Mouse (Mus musculus) G1E (cell line): ENCODE results near the gene Zic5.

Experiments used
- CTCF ChIP-seq: IDR thresholded peaks from 2 replicates; pipeline ENCODE4 v1.5.1; 2012; ENCODE audit warnings: low read depth, low read length, inconsistent platforms, mixed read lengths
- GATA1 ChIP-seq: IDR thresholded peaks from 2 replicates; pipeline ENCODE4 v1.6.1; 2012; ENCODE audit warnings: borderline replicate concordance, low read length, inconsistent platforms, mixed read lengths
- GATA2 ChIP-seq: IDR thresholded peaks from 2 replicates; pipeline ENCODE4 v1.6.1; 2012; ENCODE audit warnings: low read depth, low read length, inconsistent platforms, borderline replicate concordance

DNA sequence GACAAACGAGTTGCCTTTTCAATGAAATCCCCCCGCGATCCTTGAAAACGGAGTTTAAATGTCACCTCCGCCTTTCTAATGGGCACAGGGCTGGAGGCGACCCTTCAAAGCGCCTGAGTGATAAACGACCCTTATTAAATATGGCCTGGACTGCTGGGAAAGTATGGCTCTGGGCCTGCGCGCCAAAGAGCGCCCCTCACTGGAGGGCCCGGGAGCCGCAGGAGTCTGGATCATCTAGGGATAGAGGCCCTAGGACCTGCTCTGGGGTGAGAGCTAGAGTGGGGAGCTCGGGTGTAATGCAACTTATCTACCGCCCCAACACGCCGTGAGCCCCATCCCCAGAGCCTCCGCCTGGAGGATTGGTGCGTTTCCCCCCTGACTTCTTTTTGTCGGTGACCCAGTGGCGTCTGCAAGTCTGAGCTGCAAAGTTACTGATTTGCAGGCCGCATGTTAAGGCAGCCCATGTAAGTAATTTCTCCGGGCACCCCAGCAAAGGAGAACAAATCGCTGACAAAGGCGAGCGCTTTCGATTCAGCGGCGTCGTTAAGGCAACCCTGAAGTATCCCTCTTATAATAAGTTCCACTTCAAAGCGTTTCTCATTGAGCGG lies 12.0 kb downstream of the Zic5 start:
- TF ChIP-seq CTCF, result no peak
- no peak for TF ChIP-seq GATA1
- TF ChIP-seq GATA2, result no peak
